Mouse (Mus musculus): ENCODE measurements around the gene Tfeb. TPM values are rescaled to one million over a fixed set of nuclear protein-coding genes. Genes with fewer than 3 reads are reported as not detected.

The Tfeb gene
- polyA plus RNA-seq, 2 experiments: 10.6 to 12.2 TPM

DNA sequence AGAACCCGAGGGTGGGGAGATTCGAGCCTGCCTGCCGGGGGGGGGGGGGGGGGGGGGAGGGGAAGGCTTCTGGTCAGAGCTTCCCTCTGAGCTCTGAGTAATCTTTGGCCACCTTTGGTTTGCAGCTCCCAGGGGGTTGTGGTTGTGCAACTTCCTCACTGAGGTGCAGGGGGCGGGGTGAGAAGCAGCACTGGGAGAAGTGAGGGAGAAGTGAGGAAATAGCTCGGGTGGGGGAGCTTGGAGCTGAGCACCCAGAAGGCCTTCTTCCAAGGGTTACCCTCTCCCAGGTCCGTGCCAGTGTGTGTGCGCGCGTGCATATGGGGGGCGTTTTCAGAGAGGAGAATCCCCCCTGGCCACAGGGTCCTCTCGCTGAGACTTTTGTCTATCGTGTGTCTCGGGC lies 17.4 kb downstream of the Tfeb start:
- no peak for DNase-seq (ENCODE audit: low spot score)
- Histone ChIP-seq H3K36me3 (ENCODE audit: control insufficient read depth, insufficient read depth, low read length) (no peaks in the 10 kb centered on the region), H3K4me2 (replicated peaks; ENCODE audit: low read depth, low read length, severe bottlenecking) (no peak overlapping the region), H3K27ac (replicated peaks; ENCODE audit: low read depth, low read length) (no peak overlapping the region), H3K9me3 (ENCODE audit: control insufficient read depth, low read length) (no peaks in the 10 kb centered on the region), H3K4me3 (replicated peaks; ENCODE audit: low read length) (no peak overlapping the region), H3K9ac (ENCODE audit: low read depth, low read length, severe bottlenecking) (no peak overlapping the region), H3K4me1 (ENCODE audit: control insufficient read depth, insufficient read depth, low read length) (no peaks in the 10 kb centered on the region), H3K27me3 (ENCODE audit: control insufficient read depth, insufficient read depth, low read length) (no peaks in the 10 kb centered on the region)
- 73% methylated on average over 12 of the region's 13 CpGs for WGBS
- no peak for ATAC-seq (ENCODE audit: low FRiP score, low read depth)
- TF ChIP-seq POLR2A (IDR thresholded peaks at IDR 0.05; ENCODE audit: borderline replicate concordance, extremely low read depth, insufficient read depth, insufficient read length): no peak

DNA sequence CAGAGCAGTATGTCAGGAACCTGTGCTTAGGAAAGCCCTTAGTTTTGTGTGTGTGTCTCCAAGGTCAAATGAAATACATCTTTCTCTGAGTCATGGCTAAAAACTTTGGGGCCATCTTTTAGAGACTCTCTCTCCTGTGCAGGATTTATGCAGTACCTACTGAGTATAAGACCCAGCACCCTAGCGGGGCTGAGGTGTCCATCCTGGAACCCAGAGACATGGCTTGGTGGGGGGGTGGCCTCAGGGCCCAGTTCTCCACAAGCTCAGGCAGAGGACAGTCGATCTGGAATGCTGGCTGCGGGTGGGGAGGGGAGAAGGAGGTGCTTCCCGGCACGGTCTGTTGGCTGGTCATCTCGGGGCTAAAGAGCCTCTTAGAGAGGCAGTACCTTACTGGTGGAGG lies 19.5 kb downstream of the Tfeb start:
- Histone ChIP-seq H3K4me1 (ENCODE audit: control insufficient read depth, insufficient read depth, low read length) (no peaks in the 10 kb centered on the region), H3K4me3 (replicated peaks; ENCODE audit: low read length) (no peak overlapping the region), H3K4me2 (replicated peaks; ENCODE audit: low read depth, low read length, severe bottlenecking) (no peak overlapping the region), H3K27ac (replicated peaks; ENCODE audit: low read depth, low read length) (no peak overlapping the region), H3K36me3 (ENCODE audit: control insufficient read depth, insufficient read depth, low read length) (no peaks in the 10 kb centered on the region), H3K27me3 (ENCODE audit: control insufficient read depth, insufficient read depth, low read length) (no peaks in the 10 kb centered on the region), H3K9me3 (ENCODE audit: control insufficient read depth, low read length) (no peaks in the 10 kb centered on the region), H3K9ac (ENCODE audit: low read depth, low read length, severe bottlenecking) (no peak overlapping the region)
- no peak for TF ChIP-seq POLR2A (IDR thresholded peaks at IDR 0.05; ENCODE audit: borderline replicate concordance, extremely low read depth, insufficient read depth, insufficient read length)
- WGBS: 44% methylated on average over 6 of the region's 6 CpGs
- DNase-seq (ENCODE audit: low spot score) (no peak), ATAC-seq (ENCODE audit: low FRiP score, low read depth) (no peak)

DNA sequence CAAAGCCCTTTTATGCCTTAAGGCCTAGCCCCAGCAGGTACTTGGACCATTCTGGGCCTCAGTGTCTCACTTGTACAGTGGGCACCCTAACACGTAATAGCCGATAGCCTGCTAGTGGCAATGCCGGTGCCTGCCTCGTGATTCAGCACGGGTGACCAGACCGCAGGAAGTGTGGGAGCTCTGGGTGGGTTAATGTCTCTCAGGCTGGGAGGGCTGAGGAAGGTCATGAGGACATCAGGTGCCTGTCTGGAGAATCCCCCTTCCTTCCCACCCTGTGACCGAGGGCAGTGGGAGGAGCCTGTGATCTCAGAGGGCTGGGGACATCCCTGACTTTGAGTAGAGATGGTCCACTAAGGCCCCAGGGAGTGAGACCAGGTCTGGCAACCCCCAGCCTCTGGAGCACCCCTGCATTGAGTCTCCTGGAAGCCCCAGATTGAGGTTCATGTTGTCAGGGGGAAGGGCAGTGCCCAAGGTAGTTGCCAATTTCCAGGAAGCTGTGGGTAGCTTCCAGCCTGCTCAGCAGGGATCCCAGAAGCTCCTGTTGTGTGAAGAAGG lies 20.3 kb downstream of the Tfeb start:
- no peak for ATAC-seq (ENCODE audit: low FRiP score, low read depth)
- no peak for TF ChIP-seq POLR2A (IDR thresholded peaks at IDR 0.05; ENCODE audit: borderline replicate concordance, extremely low read depth, insufficient read depth, insufficient read length)
- Histone ChIP-seq H3K4me2 (replicated peaks; ENCODE audit: low read depth, low read length, severe bottlenecking) (no peak overlapping the region), H3K27ac (replicated peaks; ENCODE audit: low read depth, low read length) (no peak overlapping the region), H3K4me3 (replicated peaks; ENCODE audit: low read length) (no peak overlapping the region), H3K36me3 (ENCODE audit: control insufficient read depth, insufficient read depth, low read length) (no peaks in the 10 kb centered on the region), H3K9ac (ENCODE audit: low read depth, low read length, severe bottlenecking) (no peak overlapping the region), H3K27me3 (ENCODE audit: control insufficient read depth, insufficient read depth, low read length) (no peaks in the 10 kb centered on the region), H3K4me1 (ENCODE audit: control insufficient read depth, insufficient read depth, low read length) (no peaks in the 10 kb centered on the region), H3K9me3 (ENCODE audit: control insufficient read depth, low read length) (no peaks in the 10 kb centered on the region)
- 82% methylated on average over 7 of the region's 7 CpGs for WGBS
- DNase-seq (ENCODE audit: low spot score): no peak

DNA sequence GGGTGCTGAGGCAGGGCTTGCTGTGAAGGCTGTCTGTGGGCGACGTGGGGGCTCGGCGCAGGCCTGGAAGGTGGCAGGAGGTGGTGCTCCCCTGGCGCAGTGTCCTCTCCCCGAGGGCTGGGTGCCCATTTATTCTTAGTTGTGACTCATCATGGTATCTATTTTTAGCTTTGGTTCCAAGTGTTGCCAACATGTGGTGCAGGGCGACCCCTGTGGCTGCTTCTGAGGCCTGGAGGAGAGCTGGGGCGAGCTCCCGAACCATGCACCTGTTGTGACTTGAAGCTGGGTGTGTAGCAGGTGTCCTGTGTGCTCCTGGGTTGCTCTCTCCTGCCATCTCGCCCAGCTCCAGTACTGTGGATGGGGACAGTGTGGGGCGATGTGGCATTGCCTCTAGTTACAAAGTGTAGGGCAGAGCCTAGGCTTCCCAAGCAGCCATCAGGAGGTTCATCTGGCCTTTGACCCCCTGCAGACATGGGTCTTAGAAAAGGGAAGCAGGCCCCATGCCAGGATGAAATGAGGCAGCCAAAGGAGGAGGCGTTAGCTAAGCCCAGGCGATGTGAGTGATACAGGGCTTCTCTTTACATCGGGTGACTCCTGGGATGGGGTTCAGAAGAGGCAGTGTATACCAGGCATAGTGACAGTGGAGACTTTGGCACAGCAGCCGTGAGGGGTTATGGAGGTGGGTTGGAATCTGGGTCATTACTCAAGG lies 23.0 kb downstream of the Tfeb start:
- DNase-seq (ENCODE audit: low spot score): no peak
- ATAC-seq (ENCODE audit: low FRiP score, low read depth): peak; percentile 17; the same call in 1 of the 2 replicates
- 78% methylated on average over 15 of the region's 15 CpGs for WGBS
- H3K36me3 ChIP-seq (ENCODE audit: control insufficient read depth, insufficient read depth, low read length): no peaks in the 10 kb centered on the region
- H3K4me3 ChIP-seq (replicated peaks; ENCODE audit: low read length): no peak overlapping the region
- H3K9ac ChIP-seq (ENCODE audit: low read depth, low read length, severe bottlenecking): no peak overlapping the region
- no peak for TF ChIP-seq POLR2A (IDR thresholded peaks at IDR 0.05; ENCODE audit: borderline replicate concordance, extremely low read depth, insufficient read depth, insufficient read length)
- H3K27me3 ChIP-seq (ENCODE audit: control insufficient read depth, insufficient read depth, low read length): no peaks in the 10 kb centered on the region
- H3K4me1 ChIP-seq (ENCODE audit: control insufficient read depth, insufficient read depth, low read length): peaks cover 6% of the 10 kb centered on the region; the same call in 1 of the 2 replicates
- H3K9me3 ChIP-seq (ENCODE audit: control insufficient read depth, low read length): no peaks in the 10 kb centered on the region
- H3K4me2 ChIP-seq (replicated peaks; ENCODE audit: low read depth, low read length, severe bottlenecking): no peak overlapping the region
- H3K27ac ChIP-seq (replicated peaks; ENCODE audit: low read depth, low read length): no peak overlapping the region

DNA sequence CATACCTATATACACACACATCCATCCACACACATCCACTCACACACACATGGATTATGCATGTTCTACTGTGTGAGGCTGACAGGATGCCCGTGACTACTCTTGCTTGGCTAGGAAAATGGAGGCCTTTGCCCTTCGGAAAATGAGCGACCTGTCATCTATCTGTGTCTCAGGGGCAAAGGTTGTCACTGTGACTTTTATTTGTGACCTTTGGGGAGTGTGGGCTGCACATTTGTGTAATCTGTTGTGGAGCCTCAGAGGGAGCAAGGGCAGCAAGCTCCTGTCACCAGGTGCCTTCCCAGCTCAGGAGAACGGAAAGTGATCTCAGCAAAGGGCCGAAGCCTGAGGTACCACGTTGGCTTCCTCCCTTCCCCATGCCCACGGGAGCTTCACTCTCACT lies 25.2 kb downstream of the Tfeb start:
- Histone ChIP-seq H3K27ac (replicated peaks; ENCODE audit: low read depth, low read length) (peak overlapping the region; percentile 76; the same call in 1 of the 2 replicates), H3K27me3 (ENCODE audit: control insufficient read depth, insufficient read depth, low read length) (no peaks in the 10 kb centered on the region), H3K9ac (ENCODE audit: low read depth, low read length, severe bottlenecking) (no peak overlapping the region), H3K4me2 (replicated peaks; ENCODE audit: low read depth, low read length, severe bottlenecking) (no peak overlapping the region), H3K4me1 (ENCODE audit: control insufficient read depth, insufficient read depth, low read length) (peaks cover 6% of the 10 kb centered on the region; the same call in 1 of the 2 replicates), H3K4me3 (replicated peaks; ENCODE audit: low read length) (no peak overlapping the region), H3K9me3 (ENCODE audit: control insufficient read depth, low read length) (no peaks in the 10 kb centered on the region), H3K36me3 (ENCODE audit: control insufficient read depth, insufficient read depth, low read length) (no peaks in the 10 kb centered on the region)
- 81% methylated on average over 7 of the region's 7 CpGs for WGBS
- ATAC-seq (ENCODE audit: low FRiP score, low read depth) (no peak), DNase-seq (ENCODE audit: low spot score) (no peak)
- no peak for TF ChIP-seq POLR2A (IDR thresholded peaks at IDR 0.05; ENCODE audit: borderline replicate concordance, extremely low read depth, insufficient read depth, insufficient read length)
